Mouse (Mus musculus) heart, postnatal 0 days (tissue): ENCODE data around the gene Gna14. TPM values are rescaled to one million over a fixed set of nuclear protein-coding genes. Genes with fewer than 3 reads are reported as not detected.

Experiments used
- ATAC-seq: fragments of 200-750 bp; cut with Nextera tagmentation; 2 replicates; pipeline ENCODE4 v1.8.0; 2017; ENCODE audit warnings: low read depth, moderate number of reproducible peaks, moderate library complexity; ENCODE audit not compliant: insufficient read depth
- DNase-seq: peaks from one replicate; pipeline ENCODE4 v3.0.0-alpha.2; 2016; ENCODE audit warnings: low spot score
- H3K27ac ChIP-seq: fragments of 300-500 bp; sonication (generic); 2 replicates; pipeline ENCODE4 v1.5.1; 2014; ENCODE audit warnings: low read depth, mild to moderate bottlenecking
- H3K27me3 ChIP-seq: fragments of 300-500 bp; sonication (generic); 2 replicates; pipeline ENCODE4 v1.6.1; 2014; ENCODE audit warnings: low read length, mixed read lengths; ENCODE audit not compliant: control insufficient read depth, insufficient read depth
- H3K36me3 ChIP-seq: fragments of 300-500 bp; sonication (generic); replicated peaks from 2 replicates; pipeline ENCODE4 v1.6.1; 2014; ENCODE audit warnings: low read length, mixed read lengths; ENCODE audit not compliant: control insufficient read depth, insufficient read depth
- H3K4me1 ChIP-seq: fragments of 300-500 bp; sonication (generic); 2 replicates; pipeline ENCODE4 v1.6.1; 2014; ENCODE audit warnings: antibody characterized with exemption; ENCODE audit not compliant: control insufficient read depth, insufficient read depth
- H3K4me2 ChIP-seq: fragments of 300-500 bp; sonication (generic); 2 replicates; pipeline ENCODE4 v1.6.1; 2014; ENCODE audit warnings: low read depth, mild to moderate bottlenecking, low read length, moderate library complexity
- H3K4me3 ChIP-seq: fragments of 300-500 bp; sonication (generic); 2 replicates; pipeline ENCODE4 v1.5.1; 2014; ENCODE audit warnings: low read depth, low read length
- H3K9ac ChIP-seq: fragments of 300-500 bp; sonication (generic); replicated peaks from 2 replicates; pipeline ENCODE4 v1.6.1; 2014; ENCODE audit warnings: low read depth, low read length, mixed read lengths
- H3K9me3 ChIP-seq: fragments of 300-500 bp; sonication (generic); replicated peaks from 2 replicates; pipeline ENCODE4 v1.6.1; 2016; ENCODE audit warnings: low read length; ENCODE audit not compliant: control insufficient read depth
- CTCF ChIP-seq: IDR thresholded peaks from 2 replicates; pipeline ENCODE4 v1.5.1; 2016; ENCODE audit warnings: antibody characterized with exemption, control low read depth, low read depth
- EP300 ChIP-seq: IDR thresholded peaks from 2 replicates; pipeline ENCODE4 v1.6.1; 2016; ENCODE audit warnings: antibody characterized with exemption, low read depth
- WGBS: fragments of 180-500 bp; shearing (Covaris S2); extraction: QIAGEN DNeasy Blood & Tissue Kit; methylation state at CpG from one replicate; pipeline ENCODE4 v1.1.7; 2014; 5-methylcytosine and 5-hydroxymethylcytosine counted together
- polyA plus RNA-seq: library from polyadenylated mRNA; unstranded; fragments of >200 nt; fragmentation: Nextera tagmentation; extraction: Ambion mirVana; gene quantifications from 2 replicates; pipeline ENCODE4 v1.2.1, GENCODE M21; 2015
- total RNA-seq: library from RNA; depleted of rRNA; stranded (reverse); fragments of >200 nt; gene quantifications from 2 replicates; pipeline ENCODE4 v1.2.3, GENCODE M21; 2014; ENCODE audit warnings: low replicate concordance

Gene Gna14
- total and polyA plus RNA-seq, 2 experiments from 2014 or later, result 0.33 to 3.1 TPM

GRCm38 (mm10) chr19:16464730-16465129 is 29.2 kb downstream of the Gna14 start:
- Histone ChIP-seq H3K27ac (no peak overlapping the region), H3K9me3 (no peaks in the 10 kb centered on the region), H3K4me1 (no peaks in the 10 kb centered on the region), H3K4me3 (no peak overlapping the region), H3K36me3 (no peaks in the 10 kb centered on the region), H3K4me2 (no peak overlapping the region), H3K27me3 (no peaks in the 10 kb centered on the region), H3K9ac (no peak overlapping the region)
- TF ChIP-seq CTCF (no peak), EP300 (no peak)
- DNase-seq, result no peak
- no peak for ATAC-seq
- WGBS, result 64% methylated on average over 4 of the region's 4 CpGs

GRCm38 (mm10) chr19:16468756-16469374 is 33.3 kb downstream of the Gna14 start:
- no peak overlapping the region for H3K27ac ChIP-seq
- WGBS, result 35% methylated on average over 2 of the region's 2 CpGs
- H3K4me1 ChIP-seq, result no peaks in the 10 kb centered on the region
- DNase-seq (no peak), ATAC-seq (no peak)
- H3K4me3 ChIP-seq, result no peak overlapping the region
- H3K9me3 ChIP-seq, result no peaks in the 10 kb centered on the region
- no peaks in the 10 kb centered on the region for H3K27me3 ChIP-seq
- TF ChIP-seq CTCF (no peak), EP300 (no peak)
- H3K9ac ChIP-seq, result no peak overlapping the region
- no peak overlapping the region for H3K4me2 ChIP-seq
- H3K36me3 ChIP-seq, result no peaks in the 10 kb centered on the region

GRCm38 (mm10) chr19:16472655-16473054 is 37.1 kb downstream of the Gna14 start:
- Histone ChIP-seq H3K9ac (no peak overlapping the region), H3K4me1 (no peaks in the 10 kb centered on the region), H3K4me2 (no peak overlapping the region), H3K36me3 (no peaks in the 10 kb centered on the region), H3K27ac (no peak overlapping the region), H3K4me3 (no peak overlapping the region), H3K27me3 (no peaks in the 10 kb centered on the region), H3K9me3 (no peaks in the 10 kb centered on the region)
- DNase-seq (no peak), ATAC-seq (no peak)
- TF ChIP-seq CTCF, result no peak
- TF ChIP-seq EP300, result no peak
- WGBS, result 63% methylated on average over 5 of the region's 5 CpGs

- TF ChIP-seq EP300 (no peak), CTCF (no peak)
- no peaks in the 10 kb centered on the region for H3K9me3 ChIP-seq
- no peak overlapping the region for H3K4me3 ChIP-seq
- H3K27me3 ChIP-seq, result no peaks in the 10 kb centered on the region
- WGBS, result 54% methylated on average over 12 of the region's 12 CpGs
- no peaks in the 10 kb centered on the region for H3K36me3 ChIP-seq
- no peak overlapping the region for H3K9ac ChIP-seq
- ATAC-seq (no peak), DNase-seq (no peak)
- H3K4me2 ChIP-seq, result no peak overlapping the region
- H3K27ac ChIP-seq, result no peak overlapping the region
- no peaks in the 10 kb centered on the region for H3K4me1 ChIP-seq
Observed at GRCm38 (mm10) chr19:16477314-16477946, 41.9 kb downstream of the Gna14 start.

- DNase-seq (no peak), ATAC-seq (no peak)
- H3K36me3 ChIP-seq, result no peaks in the 10 kb centered on the region
- no peaks in the 10 kb centered on the region for H3K9me3 ChIP-seq
- no peak overlapping the region for H3K27ac ChIP-seq
- TF ChIP-seq EP300 (no peak), CTCF (no peak)
- H3K4me3 ChIP-seq, result no peak overlapping the region
- no peak overlapping the region for H3K4me2 ChIP-seq
- no peaks in the 10 kb centered on the region for H3K27me3 ChIP-seq
- 66% methylated on average over 8 of the region's 8 CpGs for WGBS
- no peaks in the 10 kb centered on the region for H3K4me1 ChIP-seq
- H3K9ac ChIP-seq, result no peak overlapping the region
Observed at GRCm38 (mm10) chr19:16478186-16478607, 42.6 kb downstream of the Gna14 start.

- ATAC-seq (no peak), DNase-seq (no peak)
- WGBS, result 63% methylated on average over 3 of the region's 3 CpGs
- Histone ChIP-seq H3K4me1 (no peaks in the 10 kb centered on the region), H3K9ac (no peak overlapping the region), H3K36me3 (no peaks in the 10 kb centered on the region), H3K9me3 (no peaks in the 10 kb centered on the region), H3K4me3 (no peak overlapping the region), H3K27me3 (no peaks in the 10 kb centered on the region), H3K27ac (no peak overlapping the region), H3K4me2 (no peak overlapping the region)
- TF ChIP-seq CTCF, result no peak
- no peak for TF ChIP-seq EP300
Observed at GRCm38 (mm10) chr19:16482047-16482446, 46.5 kb downstream of the Gna14 start.
